Mouse (Mus musculus) inflammation-experienced regulatory T-cells, adult 6 months (primary cell): ENCODE results near the gene Nefh. TPM values are rescaled to one million over a fixed set of nuclear protein-coding genes. Genes with fewer than 3 reads are reported as not detected.

Source experiments
- ATAC-seq: one replicate; pipeline ENCODE4 v1.8.0; 2017
- polyA plus RNA-seq, 3 experiments: library from polyadenylated mRNA; unstranded; fragments of 100-300 nt; shearing (Covaris generic); gene quantifications; one replicate each; pipeline ENCODE4 v1.2.1; 2017

Nefh gene
- polyA plus RNA-seq, result 1 to 10 TPM; 6.4 to 7.0 (median 6.4) TPM

GRCm38 (mm10) chr11:4947813-4948174 lies at the start of gene Nefh:
Gene Nefh, minus strand, starts transcription at chr11:4948064.
- no peak for ATAC-seq

- no peak for ATAC-seq
Measured at GRCm38 (mm10) chr11:4996621-4997199, 48.8 kb upstream of the Nefh start.

- ATAC-seq, result no peak
Measured at GRCm38 (mm10) chr11:4995676-4996075, 47.8 kb upstream of the Nefh start.

GRCm38 (mm10) chr11:4992471-4992870 lies 44.6 kb upstream of the Nefh start:
- ATAC-seq, result no peak

GRCm38 (mm10) chr11:4989187-4989586 lies 41.3 kb upstream of the Nefh start:
- ATAC-seq, result peak; percentile 32

- no peak for ATAC-seq
Measured at GRCm38 (mm10) chr11:4987487-4987852, 39.6 kb upstream of the Nefh start.

GRCm38 (mm10) chr11:4986695-4987486 lies 39.0 kb upstream of the Nefh start, which contains the start of gene Ap1b1:
Gene Ap1b1, plus strand, starts transcription at chr11:4986824.
- peak; percentile 93 for ATAC-seq

GRCm38 (mm10) chr11:4984799-4985198 lies 36.9 kb upstream of the Nefh start:
- ATAC-seq, result no peak

GRCm38 (mm10) chr11:4984249-4984648 lies 36.4 kb upstream of the Nefh start:
- peak; percentile 34 for ATAC-seq

- no peak for ATAC-seq
Measured at GRCm38 (mm10) chr11:4983538-4983937, 35.7 kb upstream of the Nefh start.

- no peak for ATAC-seq
Measured at GRCm38 (mm10) chr11:4983010-4983409, 35.1 kb upstream of the Nefh start.

- peak; percentile 72 for ATAC-seq
Measured at GRCm38 (mm10) chr11:4975623-4976022, 27.8 kb upstream of the Nefh start.

GRCm38 (mm10) chr11:4974376-4975122 lies 26.7 kb upstream of the Nefh start:
- ATAC-seq, result no peak

GRCm38 (mm10) chr11:4973871-4974256 lies 26.0 kb upstream of the Nefh start:
- no peak for ATAC-seq

- ATAC-seq, result peak; percentile 63
Measured at GRCm38 (mm10) chr11:4972967-4973870, 25.4 kb upstream of the Nefh start.

- ATAC-seq, result no peak
Measured at GRCm38 (mm10) chr11:4968376-4968775, 20.5 kb upstream of the Nefh start.

- ATAC-seq, result no peak
Measured at GRCm38 (mm10) chr11:4967549-4967948, 19.7 kb upstream of the Nefh start.

- no peak for ATAC-seq
Measured at GRCm38 (mm10) chr11:4966888-4967287, 19.0 kb upstream of the Nefh start.

- no peak for ATAC-seq
Measured at GRCm38 (mm10) chr11:4966325-4966724, 18.5 kb upstream of the Nefh start.

- ATAC-seq, result no peak
Measured at GRCm38 (mm10) chr11:4963099-4963808, 15.4 kb upstream of the Nefh start.

- no peak for ATAC-seq
Measured at GRCm38 (mm10) chr11:4953918-4954317, 6.1 kb upstream of the Nefh start.

GRCm38 (mm10) chr11:4953401-4953800 lies 5.5 kb upstream of the Nefh start:
- ATAC-seq, result no peak
